Mouse (Mus musculus) induced T-regulatory cell, adult 2 months (primary cell): ENCODE measurements at regions not wholly inside any gene's neighbourhood (a gene's known extent, or its start where the extent isn't known, plus 50 kb on each side); places are given as distances from the start of the nearest gene placed in this dataset.

Experiments
- DNase-seq: peaks from one replicate; pipeline ENCODE4 v3.0.0-alpha.2; 2012; ENCODE audit warnings: low read depth

GRCm38 (mm10) chr16:42677211-42677610 lies 198.5 kb upstream of the Zbtb20 start:
- no peak for DNase-seq

GRCm38 (mm10) chr16:42676406-42677075 lies 199.1 kb upstream of the Zbtb20 start:
- no peak for DNase-seq

GRCm38 (mm10) chr16:42675031-42675430 lies 200.7 kb upstream of the Zbtb20 start:
- no peak for DNase-seq

GRCm38 (mm10) chr16:42666601-42667000 lies 209.1 kb upstream of the Zbtb20 start:
- no peak for DNase-seq

- no peak for DNase-seq
Measured at GRCm38 (mm10) chr16:42651904-42652732, 223.6 kb upstream of the Zbtb20 start.

- DNase-seq = no peak
Measured at GRCm38 (mm10) chr16:42649767-42650166, 225.9 kb upstream of the Zbtb20 start.

GRCm38 (mm10) chr16:42648531-42649142 lies 227.0 kb upstream of the Zbtb20 start:
- no peak for DNase-seq

GRCm38 (mm10) chr16:42647762-42648161 lies 227.9 kb upstream of the Zbtb20 start:
- DNase-seq = no peak

GRCm38 (mm10) chr16:42635766-42636165 lies 239.9 kb upstream of the Zbtb20 start:
- DNase-seq = no peak

- DNase-seq = no peak
Measured at GRCm38 (mm10) chr16:42627675-42628074, 248.0 kb upstream of the Zbtb20 start.

GRCm38 (mm10) chr16:42615920-42616319 lies 259.8 kb upstream of the Zbtb20 start:
- DNase-seq = no peak

- no peak for DNase-seq
Measured at GRCm38 (mm10) chr16:42612011-42612410, 263.7 kb upstream of the Zbtb20 start.

- DNase-seq = no peak
Measured at GRCm38 (mm10) chr16:42608336-42608735, 267.3 kb upstream of the Zbtb20 start.

GRCm38 (mm10) chr16:42592321-42592720 lies 251.9 kb upstream of the Gap43 start:
- no peak for DNase-seq

GRCm38 (mm10) chr16:42591530-42591929 lies 251.1 kb upstream of the Gap43 start:
- DNase-seq = no peak

GRCm38 (mm10) chr16:42586196-42586595 lies 245.7 kb upstream of the Gap43 start:
- no peak for DNase-seq

GRCm38 (mm10) chr16:42575517-42575946 lies 235.1 kb upstream of the Gap43 start:
- DNase-seq = no peak

- DNase-seq = no peak
Measured at GRCm38 (mm10) chr16:42574978-42575377, 234.5 kb upstream of the Gap43 start.

- no peak for DNase-seq
Measured at GRCm38 (mm10) chr16:42570246-42570996, 230.0 kb upstream of the Gap43 start.

GRCm38 (mm10) chr16:42569335-42569734 lies 228.9 kb upstream of the Gap43 start:
- DNase-seq = no peak

GRCm38 (mm10) chr16:42549591-42549990 lies 209.1 kb upstream of the Gap43 start:
- no peak for DNase-seq
